Mouse (Mus musculus): ENCODE measurements around the gene Papolg.
"Not testable (repeated sequence)": the region's sequence is repeated elsewhere in the genome, so short reads cannot be mapped to it uniquely, and the experiment has no call there.

Papolg gene

GRCm38 (mm10) chr11:23895060-23895426 lies at the start of gene Papolg:
Papolg (minus strand) TSS chr11:23895253.
- peak; percentile 91 for DNase-seq (ENCODE audit: low spot score in 2 of 2)

GRCm38 (mm10) chr11:23928146-23928545 lies 33.1 kb upstream of the Papolg start:
- DNase-seq (ENCODE audit: low spot score in 2 of 2) = peak in 1 of 2 experiments; percentile 1

- DNase-seq (ENCODE audit: low spot score in 2 of 2) = no peak
Observed at GRCm38 (mm10) chr11:23927643-23928042, 32.6 kb upstream of the Papolg start.

- DNase-seq (ENCODE audit: low spot score in 2 of 2) = not testable (repeated sequence)
Observed at GRCm38 (mm10) chr11:23913824-23914223, 18.8 kb upstream of the Papolg start.

- DNase-seq (ENCODE audit: low spot score in 2 of 2) = no peak
Observed at GRCm38 (mm10) chr11:23903909-23904308, 8.9 kb upstream of the Papolg start.

- peak in 1 of 2 experiments; percentile 3 for DNase-seq (ENCODE audit: low spot score in 2 of 2)
Observed at GRCm38 (mm10) chr11:23894141-23895059, 653 bp downstream of the Papolg start.

- DNase-seq (ENCODE audit: low spot score in 2 of 2) = no peak
Observed at GRCm38 (mm10) chr11:23893556-23893955, 1.5 kb downstream of the Papolg start.

- no peak for DNase-seq (ENCODE audit: low spot score in 2 of 2)
Observed at GRCm38 (mm10) chr11:23864326-23864725, 30.7 kb downstream of the Papolg start.

- DNase-seq (ENCODE audit: low spot score in 2 of 2) = no peak
Observed at GRCm38 (mm10) chr11:23856723-23857112, 38.3 kb downstream of the Papolg start.

- DNase-seq (ENCODE audit: low spot score in 2 of 2) = no peak
Observed at GRCm38 (mm10) chr11:23856054-23856722, 38.9 kb downstream of the Papolg start.

GRCm38 (mm10) chr11:23855182-23855802 lies 39.8 kb downstream of the Papolg start:
- DNase-seq (ENCODE audit: low spot score in 2 of 2) = peak; percentile 50 to 65

GRCm38 (mm10) chr11:23853306-23853705 lies 41.7 kb downstream of the Papolg start:
- no peak for DNase-seq (ENCODE audit: low spot score in 2 of 2)

GRCm38 (mm10) chr11:23846016-23846815 lies 48.8 kb downstream of the Papolg start:
- DNase-seq (ENCODE audit: low spot score in 2 of 2) = no peak

- no peak for DNase-seq (ENCODE audit: low spot score in 2 of 2)
Observed at GRCm38 (mm10) chr11:23823244-23823643, 71.8 kb downstream of the Papolg start.

- no peak for DNase-seq (ENCODE audit: low spot score in 2 of 2)
Observed at GRCm38 (mm10) chr11:23821652-23822051, 73.4 kb downstream of the Papolg start.

GRCm38 (mm10) chr11:23820977-23821376 lies 74.1 kb downstream of the Papolg start:
- DNase-seq (ENCODE audit: low spot score in 2 of 2) = no peak

- no peak for DNase-seq (ENCODE audit: low spot score in 2 of 2)
Observed at GRCm38 (mm10) chr11:23818745-23819144, 76.3 kb downstream of the Papolg start.

Data from urinary bladder, postnatal 36 days (tissue).